Mouse (Mus musculus) intestine, embryonic 15.5 days (tissue): ENCODE data around the gene Olfr648. TPM values are rescaled to one million over a fixed set of nuclear protein-coding genes. Genes with fewer than 3 reads are reported as not detected.

Source experiments
- ATAC-seq: fragments of 200-750 bp; cut with Nextera tagmentation; 2 replicates; pipeline ENCODE4 v1.8.0; 2017; ENCODE audit warnings: moderate TSS enrichment, moderate library complexity
- H3K27ac ChIP-seq: fragments of 300-500 bp; sonication (generic); 2 replicates; pipeline ENCODE4 v1.5.1; 2015; ENCODE audit warnings: mild to moderate bottlenecking, inconsistent platforms
- H3K27me3 ChIP-seq: fragments of 300-500 bp; sonication (generic); replicated peaks from 2 replicates; pipeline ENCODE4 v1.6.1; 2015; ENCODE audit warnings: inconsistent platforms
- H3K36me3 ChIP-seq: fragments of 300-500 bp; sonication (generic); 2 replicates; pipeline ENCODE4 v1.6.1; 2015; ENCODE audit warnings: inconsistent platforms
- H3K4me1 ChIP-seq: fragments of 300-500 bp; sonication (generic); replicated peaks from 2 replicates; pipeline ENCODE4 v1.6.1; 2015; ENCODE audit warnings: inconsistent platforms
- H3K4me2 ChIP-seq: fragments of 300-500 bp; sonication (generic); replicated peaks from 2 replicates; pipeline ENCODE4 v1.6.1; 2015; ENCODE audit warnings: mild to moderate bottlenecking, inconsistent platforms
- H3K4me3 ChIP-seq: fragments of 300-500 bp; sonication (generic); replicated peaks from 2 replicates; pipeline ENCODE4 v1.5.1; 2015; ENCODE audit warnings: inconsistent platforms
- H3K9ac ChIP-seq: fragments of 300-500 bp; sonication (generic); 2 replicates; pipeline ENCODE4 v1.6.1; 2015; ENCODE audit warnings: inconsistent platforms
- H3K9me3 ChIP-seq: fragments of 300-500 bp; sonication (generic); 2 replicates; pipeline ENCODE4 v1.6.1; 2016; ENCODE audit warnings: inconsistent platforms
- WGBS: fragments of 180-500 bp; shearing (Covaris S2); methylation state at CpG from one replicate; pipeline ENCODE4 v1.1.7; 2015; 5-methylcytosine and 5-hydroxymethylcytosine counted together
- polyA plus RNA-seq: library from polyadenylated mRNA; unstranded; fragments of >200 nt; fragmentation: Nextera tagmentation; extraction: Ambion mirVana; gene quantifications from 2 replicates; pipeline ENCODE4 v1.2.1, GENCODE M21; 2015

The Olfr648 gene
- polyA plus RNA-seq, 1 experiment from 2014 or later, result 0.14 TPM

GRCm38 (mm10) chr7:104169634-104170204 lies 13.5 kb downstream of the Olfr648 start:
- Histone ChIP-seq H3K9me3 (no peaks in the 10 kb centered on the region), H3K27me3 (no peaks in the 10 kb centered on the region), H3K27ac (no peak overlapping the region), H3K4me2 (no peak overlapping the region), H3K9ac (no peak overlapping the region), H3K4me1 (no peaks in the 10 kb centered on the region), H3K36me3 (no peaks in the 10 kb centered on the region), H3K4me3 (no peak overlapping the region)
- 69% methylated on average over 6 of the region's 6 CpGs for WGBS
- ATAC-seq, result no peak

GRCm38 (mm10) chr7:104167105-104167504 lies 16.1 kb downstream of the Olfr648 start:
- Histone ChIP-seq H3K9ac (no peak overlapping the region), H3K4me2 (no peak overlapping the region), H3K9me3 (no peaks in the 10 kb centered on the region), H3K36me3 (no peaks in the 10 kb centered on the region), H3K4me1 (no peaks in the 10 kb centered on the region), H3K4me3 (no peak overlapping the region), H3K27me3 (no peaks in the 10 kb centered on the region), H3K27ac (no peak overlapping the region)
- no peak for ATAC-seq
- 79% methylated on average over 6 of the region's 6 CpGs for WGBS

- H3K9ac ChIP-seq, result no peak within 1 kb of the TSS
- H3K27ac ChIP-seq, result no peak within 1 kb of the TSS
- WGBS, result 86% methylated on average over 2 of the region's 2 CpGs
- H3K27me3 ChIP-seq, result no peaks in the 10 kb centered on the region
- no peaks in the 10 kb centered on the region for H3K9me3 ChIP-seq
- no peaks in the 10 kb centered on the region for H3K36me3 ChIP-seq
- no peak within 1 kb of the TSS for H3K4me2 ChIP-seq
- ATAC-seq, result no peak
- H3K4me3 ChIP-seq, result no peak within 1 kb of the TSS
- no peaks in the 10 kb centered on the region for H3K4me1 ChIP-seq
Observed at GRCm38 (mm10) chr7:104150456-104150855, 32.7 kb downstream of the Olfr648 start, which contains the start of gene Ubqlnl. Gene Ubqlnl, minus strand, starts transcription at chr7:104150556.

- Histone ChIP-seq H3K4me3 (no peak within 1 kb of the TSS), H3K9ac (no peak within 1 kb of the TSS), H3K9me3 (no peaks in the 10 kb centered on the region), H3K36me3 (no peaks in the 10 kb centered on the region), H3K4me1 (no peaks in the 10 kb centered on the region), H3K27me3 (no peaks in the 10 kb centered on the region), H3K4me2 (no peak within 1 kb of the TSS), H3K27ac (no peak within 1 kb of the TSS)
- WGBS, result 66% methylated on average over 3 of the region's 3 CpGs
- ATAC-seq, result no peak
Observed at GRCm38 (mm10) chr7:104143179-104143578, 40.0 kb downstream of the Olfr648 start, which contains the start of gene Ubqln3. Gene Ubqln3, minus strand, starts transcription at chr7:104143279.

- WGBS, result 81% methylated on average over 5 of the region's 5 CpGs
- Histone ChIP-seq H3K27ac (no peak within 1 kb of the TSS), H3K9ac (no peak within 1 kb of the TSS), H3K4me2 (no peak within 1 kb of the TSS), H3K4me1 (no peaks in the 10 kb centered on the region), H3K4me3 (no peak within 1 kb of the TSS), H3K36me3 (no peaks in the 10 kb centered on the region), H3K27me3 (no peaks in the 10 kb centered on the region), H3K9me3 (no peaks in the 10 kb centered on the region)
- ATAC-seq, result no peak
Observed at GRCm38 (mm10) chr7:104137305-104137704, 45.9 kb downstream of the Olfr648 start, which contains the start of gene Olfr643. Gene Olfr643, minus strand, starts transcription at chr7:104137405.

- Histone ChIP-seq H3K27ac (no peak within 1 kb of the TSS), H3K36me3 (no peaks in the 10 kb centered on the region), H3K4me3 (no peak within 1 kb of the TSS), H3K9ac (no peak within 1 kb of the TSS), H3K4me1 (no peaks in the 10 kb centered on the region), H3K9me3 (no peaks in the 10 kb centered on the region), H3K4me2 (no peak within 1 kb of the TSS), H3K27me3 (no peaks in the 10 kb centered on the region)
- 94% methylated on average over 5 of the region's 5 CpGs for WGBS
- no peak for ATAC-seq
Observed at GRCm38 (mm10) chr7:104129726-104130125, 53.5 kb downstream of the Olfr648 start, which contains the start of gene Ubqln5. Gene Ubqln5, minus strand, starts transcription at chr7:104129826.

Other genes starting within 250 kb of the Olfr648 start
- gene Olfr632, start 249.0 kb downstream of the Olfr648 start, polyA plus RNA-seq, result not detected in 2 replicates
- gene Olfr633, start 239.0 kb downstream of the Olfr648 start, polyA plus RNA-seq, result not detected in 2 replicates
- gene Olfr635, start 212.2 kb downstream of the Olfr648 start, polyA plus RNA-seq, result 0.01 TPM in 1 of 2 replicates, not detected in the other
- not detected in 2 replicates for gene Olfr638, start 184.6 kb downstream of the Olfr648 start, polyA plus RNA-seq
- not detected in 2 replicates for gene Olfr639, start 166.1 kb downstream of the Olfr648 start, polyA plus RNA-seq
- gene Olfr640, start 157.8 kb downstream of the Olfr648 start, polyA plus RNA-seq, result not detected in 2 replicates
- not detected in 2 replicates for gene Olfr641, start 147.9 kb downstream of the Olfr648 start, polyA plus RNA-seq
- not detected in 2 replicates for gene Olfr642, start 130.7 kb downstream of the Olfr648 start, polyA plus RNA-seq
- not detected in 2 replicates for gene 4930516K23Rik, start 121.9 kb downstream of the Olfr648 start, polyA plus RNA-seq
- not detected in 2 replicates for gene Olfr644, start 111.5 kb downstream of the Olfr648 start, polyA plus RNA-seq
- not detected in 2 replicates for gene Olfr645, start 97.9 kb downstream of the Olfr648 start, polyA plus RNA-seq
- not detected in 2 replicates for gene Olfr646, start 78.5 kb downstream of the Olfr648 start, polyA plus RNA-seq
- not detected in 2 replicates for gene Ubqln5, start 53.6 kb downstream of the Olfr648 start, polyA plus RNA-seq
- gene Olfr643, start 46.0 kb downstream of the Olfr648 start, polyA plus RNA-seq, result not detected in 2 replicates
- not detected in 2 replicates for gene Ubqln3, start 40.1 kb downstream of the Olfr648 start, polyA plus RNA-seq
- not detected in 2 replicates for gene Ubqlnl, start 32.8 kb downstream of the Olfr648 start, polyA plus RNA-seq
- gene Olfm5, start 18.6 kb downstream of the Olfr648 start, polyA plus RNA-seq, result not detected in 2 replicates
- not detected in 2 replicates for gene Olfr649, start 12.6 kb upstream of the Olfr648 start, polyA plus RNA-seq
- 0.98 and 1.2 TPM in 2 replicates for gene Trim6, start 35.4 kb upstream of the Olfr648 start, polyA plus RNA-seq
- 1.6 and 2.2 TPM in 2 replicates for gene Trim34a, start 61.1 kb upstream of the Olfr648 start, polyA plus RNA-seq
- gene Trim5, start 104.7 kb upstream of the Olfr648 start, polyA plus RNA-seq, result 0.29 and 0.58 TPM in 2 replicates
- 5.1 and 6.3 TPM in 2 replicates for gene Trim12a, start 132.1 kb upstream of the Olfr648 start, polyA plus RNA-seq
- 0.16 TPM in 1 of 2 replicates, not detected in the other for gene Trim34b, start 146.1 kb upstream of the Olfr648 start, polyA plus RNA-seq
- gene Trim12c, start 170.0 kb upstream of the Olfr648 start, polyA plus RNA-seq, result 2.0 and 2.1 TPM in 2 replicates
- 0.08 and 0.09 TPM in 2 replicates for gene Trim30b, start 186.5 kb upstream of the Olfr648 start, polyA plus RNA-seq
- 0.13 and 0.19 TPM in 2 replicates for gene Trim30c, start 217.4 kb upstream of the Olfr648 start, polyA plus RNA-seq